Mouse (Mus musculus): ENCODE measurements around the gene March2. TPM values are rescaled to one million over a fixed set of nuclear protein-coding genes. Genes with fewer than 3 reads are reported as not detected.
"Not testable (repeated sequence)": the region's sequence is repeated elsewhere in the genome, so short reads cannot be mapped to it uniquely, and the experiment has no call there.

March2 gene
- polyA plus RNA-seq, 1 experiment: 290 TPM

GRCm38 (mm10) chr17:33742420-33742819 lies 23.9 kb upstream of the March2 start:
- no peak for TF ChIP-seq POLR2A (IDR thresholded peaks at IDR 0.05; ENCODE audit: low read depth, low read length)
- TF ChIP-seq CTCF (IDR thresholded peaks at IDR 0.05; ENCODE audit: extremely low read depth, insufficient read depth, insufficient read length, insufficient replicate concordance): no peak
- H3K36me3 ChIP-seq (ENCODE audit: control insufficient read depth, insufficient read depth, low read length): peaks cover 7% of the 10 kb centered on the region
- H3K4me3 ChIP-seq (ENCODE audit: extremely low read depth, insufficient read depth, insufficient read length): no peak overlapping the region
- no peak overlapping the region for H3K27ac ChIP-seq (ENCODE audit: insufficient read depth, low read length)
- DNase-seq (ENCODE audit: low read depth in 1 of 2, low spot score in 2 of 2): no peak
- H3K27me3 ChIP-seq (ENCODE audit: control insufficient read depth, insufficient read depth, low read length): no peaks in the 10 kb centered on the region
- WGBS: 91% methylated on average over 1 of the region's 1 CpGs
- no peaks in the 10 kb centered on the region for H3K4me1 ChIP-seq (ENCODE audit: control insufficient read depth, insufficient read depth, insufficient read length)

- 76% methylated on average over 10 of the region's 10 CpGs for WGBS
- H3K27ac ChIP-seq (ENCODE audit: insufficient read depth, low read length); H3K4me3 ChIP-seq (ENCODE audit: extremely low read depth, insufficient read depth, insufficient read length); H3K27me3 ChIP-seq (ENCODE audit: control insufficient read depth, insufficient read depth, low read length); DNase-seq (ENCODE audit: low read depth in 1 of 2, low spot score in 2 of 2); H3K36me3 ChIP-seq (ENCODE audit: control insufficient read depth, insufficient read depth, low read length); H3K4me1 ChIP-seq (ENCODE audit: control insufficient read depth, insufficient read depth, insufficient read length): not testable (repeated sequence)
Observed at GRCm38 (mm10) chr17:33733526-33733925, 15.1 kb upstream of the March2 start.

GRCm38 (mm10) chr17:33732556-33733083 lies 14.2 kb upstream of the March2 start:
- not testable (repeated sequence) for H3K27me3 ChIP-seq (ENCODE audit: control insufficient read depth, insufficient read depth, low read length); H3K36me3 ChIP-seq (ENCODE audit: control insufficient read depth, insufficient read depth, low read length); H3K4me3 ChIP-seq (ENCODE audit: extremely low read depth, insufficient read depth, insufficient read length); H3K27ac ChIP-seq (ENCODE audit: insufficient read depth, low read length); DNase-seq (ENCODE audit: low read depth in 1 of 2, low spot score in 2 of 2); H3K4me1 ChIP-seq (ENCODE audit: control insufficient read depth, insufficient read depth, insufficient read length)
- WGBS: 74% methylated on average over 9 of the region's 9 CpGs

- no peak for DNase-seq (ENCODE audit: low read depth in 1 of 2, low spot score in 2 of 2)
- TF ChIP-seq CTCF (IDR thresholded peaks at IDR 0.05; ENCODE audit: extremely low read depth, insufficient read depth, insufficient read length, insufficient replicate concordance) (no peak), POLR2A (IDR thresholded peaks at IDR 0.05; ENCODE audit: low read depth, low read length) (no peak)
- H3K4me1 ChIP-seq (ENCODE audit: control insufficient read depth, insufficient read depth, insufficient read length): no peaks in the 10 kb centered on the region
- H3K27ac ChIP-seq (ENCODE audit: insufficient read depth, low read length): no peak overlapping the region
- no peaks in the 10 kb centered on the region for H3K27me3 ChIP-seq (ENCODE audit: control insufficient read depth, insufficient read depth, low read length)
- WGBS: 44% methylated on average over 2 of the region's 2 CpGs
- no peaks in the 10 kb centered on the region for H3K36me3 ChIP-seq (ENCODE audit: control insufficient read depth, insufficient read depth, low read length)
- no peak overlapping the region for H3K4me3 ChIP-seq (ENCODE audit: extremely low read depth, insufficient read depth, insufficient read length)
Observed at GRCm38 (mm10) chr17:33729215-33729614, 10.7 kb upstream of the March2 start.

- TF ChIP-seq CTCF (IDR thresholded peaks at IDR 0.05; ENCODE audit: extremely low read depth, insufficient read depth, insufficient read length, insufficient replicate concordance) (no peak), POLR2A (IDR thresholded peaks at IDR 0.05; ENCODE audit: low read depth, low read length) (no peak)
- H3K36me3 ChIP-seq (ENCODE audit: control insufficient read depth, insufficient read depth, low read length): no peaks in the 10 kb centered on the region
- H3K4me1 ChIP-seq (ENCODE audit: control insufficient read depth, insufficient read depth, insufficient read length): no peaks in the 10 kb centered on the region
- no peak overlapping the region for H3K27ac ChIP-seq (ENCODE audit: insufficient read depth, low read length)
- DNase-seq (ENCODE audit: low read depth in 1 of 2, low spot score in 2 of 2): no peak
- H3K4me3 ChIP-seq (ENCODE audit: extremely low read depth, insufficient read depth, insufficient read length): no peak overlapping the region
- no peaks in the 10 kb centered on the region for H3K27me3 ChIP-seq (ENCODE audit: control insufficient read depth, insufficient read depth, low read length)
- WGBS: 86% methylated on average over 2 of the region's 2 CpGs
Observed at GRCm38 (mm10) chr17:33728396-33728795, 9.9 kb upstream of the March2 start.

GRCm38 (mm10) chr17:33719736-33720378 lies 1.4 kb upstream of the March2 start:
- H3K27me3 ChIP-seq (ENCODE audit: control insufficient read depth, insufficient read depth, low read length): no peaks in the 10 kb centered on the region
- TF ChIP-seq POLR2A (IDR thresholded peaks at IDR 0.05; ENCODE audit: low read depth, low read length) (no peak), CTCF (IDR thresholded peaks at IDR 0.05; ENCODE audit: extremely low read depth, insufficient read depth, insufficient read length, insufficient replicate concordance) (no peak)
- 96% methylated on average over 7 of the region's 7 CpGs for WGBS
- DNase-seq (ENCODE audit: low read depth in 1 of 2, low spot score in 2 of 2): no peak
- no peak overlapping the region for H3K4me3 ChIP-seq (ENCODE audit: extremely low read depth, insufficient read depth, insufficient read length)
- no peaks in the 10 kb centered on the region for H3K36me3 ChIP-seq (ENCODE audit: control insufficient read depth, insufficient read depth, low read length)
- H3K4me1 ChIP-seq (ENCODE audit: control insufficient read depth, insufficient read depth, insufficient read length): peaks cover 4% of the 10 kb centered on the region; the same call in 1 of the 2 replicates
- no peak overlapping the region for H3K27ac ChIP-seq (ENCODE audit: insufficient read depth, low read length)

- WGBS: 53% methylated on average over 10 of the region's 10 CpGs
- no peak for DNase-seq (ENCODE audit: low read depth in 1 of 2, low spot score in 2 of 2)
- Histone ChIP-seq H3K4me1 (ENCODE audit: control insufficient read depth, insufficient read depth, insufficient read length) (peaks cover 4% of the 10 kb centered on the region; the same call in 1 of the 2 replicates), H3K27ac (ENCODE audit: insufficient read depth, low read length) (no peak overlapping the region), H3K4me3 (ENCODE audit: extremely low read depth, insufficient read depth, insufficient read length) (no peak overlapping the region; the same call in 1 of the 2 replicates), H3K27me3 (ENCODE audit: control insufficient read depth, insufficient read depth, low read length) (no peaks in the 10 kb centered on the region), H3K36me3 (ENCODE audit: control insufficient read depth, insufficient read depth, low read length) (no peaks in the 10 kb centered on the region)
- TF ChIP-seq CTCF (IDR thresholded peaks at IDR 0.05; ENCODE audit: extremely low read depth, insufficient read depth, insufficient read length, insufficient replicate concordance) (no peak), POLR2A (IDR thresholded peaks at IDR 0.05; ENCODE audit: low read depth, low read length) (no peak)
Observed at GRCm38 (mm10) chr17:33718944-33719725, 665 bp upstream of the March2 start.

Data from spleen, adult 2 months (tissue).